Mouse (Mus musculus): ENCODE data around the gene Olfml3.

Olfml3 gene

GRCm38 (mm10) chr3:103737778-103738571, at the start of gene Olfml3:
Gene Olfml3 (minus strand): TSS chr3:103738001.
- peak; percentile 49 for DNase-seq (ENCODE audit: low spot score)

DNA sequence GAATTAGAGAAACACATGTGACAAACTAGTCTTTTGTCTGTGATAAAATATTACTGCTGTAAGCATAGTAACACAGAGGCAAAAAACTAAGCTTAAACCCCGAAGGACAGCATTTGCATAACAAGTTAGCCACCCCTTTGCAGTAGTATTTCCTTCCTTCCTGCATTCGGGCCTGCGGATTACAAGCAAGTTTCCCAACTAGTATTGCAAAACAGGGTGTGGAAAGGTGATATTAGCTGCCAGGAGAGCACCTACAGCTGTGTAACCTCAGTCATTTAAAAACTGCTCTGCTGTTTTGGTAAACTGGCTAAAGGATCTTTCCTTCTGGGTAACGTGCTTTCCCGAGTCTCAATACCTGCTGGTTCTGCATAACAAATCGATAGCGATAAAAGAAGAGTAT, 49.4 kb upstream of the Olfml3 start:
- DNase-seq (ENCODE audit: low spot score) = no peak

- no peak for DNase-seq (ENCODE audit: low spot score)
These were observed 45.2 kb upstream of the Olfml3 start for GRCm38 (mm10) chr3:103782844-103783609.

DNA sequence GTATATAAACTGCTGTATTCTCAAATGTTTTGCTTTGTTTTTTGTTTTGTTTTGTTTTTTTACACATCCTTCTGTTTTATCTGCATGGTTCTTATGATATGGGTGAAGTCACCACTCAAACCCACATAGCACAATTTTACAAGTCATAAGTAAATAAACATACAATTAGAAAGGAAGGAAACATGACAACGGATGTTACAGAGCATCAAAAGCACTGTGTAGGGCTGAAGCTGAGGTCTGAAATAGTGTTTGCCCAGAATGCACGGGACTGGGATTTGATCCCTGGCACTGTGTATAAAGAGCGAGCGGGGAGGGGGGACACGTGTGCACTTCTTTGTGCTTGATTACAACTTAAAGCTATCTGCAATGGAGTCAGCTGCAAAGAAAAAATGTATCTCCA, 43.0 kb upstream of the Olfml3 start:
- no peak for DNase-seq (ENCODE audit: low spot score)

GRCm38 (mm10) chr3:103780271-103780670, 42.5 kb upstream of the Olfml3 start:
- no peak for DNase-seq (ENCODE audit: low spot score)

GRCm38 (mm10) chr3:103779183-103779582, 41.4 kb upstream of the Olfml3 start:
- no peak for DNase-seq (ENCODE audit: low spot score)

GRCm38 (mm10) chr3:103778660-103779059, 40.9 kb upstream of the Olfml3 start:
- no peak for DNase-seq (ENCODE audit: low spot score)

DNA sequence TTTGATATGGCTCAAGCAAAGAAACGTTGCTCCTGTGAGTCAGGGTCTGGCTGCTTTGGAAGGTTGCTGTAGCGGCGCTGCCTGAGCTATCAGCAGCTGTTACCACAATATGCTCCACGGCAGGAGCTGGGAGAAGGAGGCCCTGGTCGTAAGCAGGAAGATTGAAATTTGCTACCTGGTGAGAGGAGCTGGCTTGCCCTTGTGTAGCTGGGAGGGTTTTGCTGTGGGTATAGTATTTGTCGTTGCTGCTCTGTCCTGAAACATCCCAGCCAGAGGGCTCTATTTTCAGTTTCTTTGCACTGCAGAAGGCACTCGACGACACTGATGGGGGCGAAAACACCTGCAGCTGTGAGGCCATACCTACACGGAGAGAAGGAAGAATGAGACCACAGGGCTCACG, 40.1 kb upstream of the Olfml3 start:
- no peak for DNase-seq (ENCODE audit: low spot score)

DNA sequence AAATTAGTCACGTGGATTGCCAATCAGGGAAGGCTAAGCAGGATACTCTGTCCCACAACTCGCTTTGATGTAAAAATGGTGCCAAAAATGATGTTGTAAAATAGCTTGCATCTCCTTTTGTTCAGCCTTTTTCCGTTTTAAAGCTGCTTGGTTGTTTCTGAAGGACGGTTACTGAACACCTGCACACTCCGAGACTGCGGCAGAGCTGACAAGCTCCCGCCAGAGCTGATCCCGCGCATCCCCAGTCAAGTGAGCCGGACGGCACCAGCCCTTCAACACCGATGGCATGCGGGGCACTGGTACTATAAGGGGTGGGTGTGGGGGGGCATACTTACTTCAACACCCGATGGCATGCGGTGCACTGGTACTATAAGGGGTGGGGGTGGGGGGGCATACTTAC, 36.2 kb upstream of the Olfml3 start:
- DNase-seq (ENCODE audit: low spot score) = no peak

GRCm38 (mm10) chr3:103773508-103773907, 35.7 kb upstream of the Olfml3 start:
- DNase-seq (ENCODE audit: low spot score) = no peak

GRCm38 (mm10) chr3:103772846-103773245, 35.0 kb upstream of the Olfml3 start:
- DNase-seq (ENCODE audit: low spot score) = no peak

- peak; percentile 43 for DNase-seq (ENCODE audit: low spot score)
These were observed 33.8 kb upstream of the Olfml3 start for GRCm38 (mm10) chr3:103771531-103772130.

- DNase-seq (ENCODE audit: low spot score) = no peak
These were observed 29.0 kb upstream of the Olfml3 start for GRCm38 (mm10) chr3:103766789-103767188.

DNA sequence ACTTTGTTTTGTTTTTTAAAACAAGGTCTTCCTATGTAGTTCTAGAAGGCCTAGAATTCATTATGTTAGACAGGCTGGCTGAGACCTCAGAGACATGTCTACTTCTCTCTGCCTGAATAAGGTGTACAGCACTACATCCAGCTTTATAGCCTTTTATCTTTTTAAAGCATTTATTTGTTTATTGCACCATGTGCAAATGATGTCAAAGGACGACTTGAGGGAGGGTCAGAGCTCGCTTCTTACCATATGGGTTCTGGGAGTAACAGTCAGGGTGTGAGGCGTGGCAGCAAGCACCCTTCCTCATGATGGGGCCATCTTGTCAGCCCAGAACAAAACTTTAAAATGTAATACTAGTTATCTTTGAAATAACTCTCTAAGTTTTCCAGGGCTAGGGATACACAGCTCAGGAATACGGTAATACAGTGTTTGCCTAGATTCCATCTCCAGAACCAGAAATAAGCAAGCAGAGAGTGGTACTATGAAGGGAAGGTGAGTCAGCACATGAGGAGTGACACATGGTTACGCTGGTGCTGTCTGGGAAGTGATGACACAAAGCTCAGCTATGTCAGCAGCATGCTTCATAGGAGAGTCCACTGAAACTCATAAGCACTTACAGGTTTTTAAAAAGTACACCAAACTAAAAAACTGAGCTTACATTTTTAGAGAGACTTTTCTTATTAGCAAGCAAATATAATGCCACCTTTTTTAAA, 21.6 kb upstream of the Olfml3 start:
- no peak for DNase-seq (ENCODE audit: low spot score)

DNA sequence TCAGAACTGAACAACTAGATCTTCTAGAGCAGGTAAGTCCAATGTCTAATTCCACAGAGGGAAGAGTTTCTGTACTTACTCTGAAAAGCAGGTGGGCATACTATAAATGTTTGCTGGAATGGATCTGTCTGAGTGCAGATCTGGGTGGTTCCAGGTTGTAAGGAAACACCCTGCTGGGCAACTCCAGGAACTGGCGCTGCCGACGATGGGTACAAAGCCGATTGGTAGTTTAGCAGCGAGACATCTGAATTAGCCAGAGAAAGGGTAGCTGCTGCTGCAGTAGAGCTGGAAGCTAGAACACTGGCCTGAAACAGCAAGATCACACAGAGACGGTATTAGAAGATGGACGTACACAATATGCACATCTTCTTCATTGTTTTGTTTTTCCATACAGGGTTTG, 20.7 kb upstream of the Olfml3 start:
- DNase-seq (ENCODE audit: low spot score) = no peak

DNA sequence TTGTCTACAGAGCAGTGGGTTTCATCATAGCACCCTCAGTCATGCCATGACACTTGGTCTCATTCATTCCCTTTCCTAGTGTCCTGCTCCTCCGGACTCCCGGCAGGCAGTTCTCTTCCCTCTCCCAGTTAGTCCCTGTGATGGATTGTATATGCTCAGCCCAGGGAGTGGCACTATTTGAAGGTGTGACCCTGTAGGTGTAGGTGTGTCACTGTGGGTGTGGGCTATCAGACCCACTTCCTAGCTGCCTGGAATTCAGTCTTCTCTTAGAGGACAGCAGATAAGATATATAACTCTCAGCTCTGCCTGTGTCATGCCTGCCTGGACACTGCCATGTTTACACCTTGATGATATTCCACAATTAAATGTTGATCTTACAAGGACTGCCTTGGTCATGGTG, 19.1 kb upstream of the Olfml3 start:
- no peak for DNase-seq (ENCODE audit: low spot score)

- DNase-seq (ENCODE audit: low spot score) = no peak
These were observed 17.6 kb upstream of the Olfml3 start for GRCm38 (mm10) chr3:103755351-103755750.

GRCm38 (mm10) chr3:103751558-103751957, 13.8 kb upstream of the Olfml3 start:
- DNase-seq (ENCODE audit: low spot score) = no peak

GRCm38 (mm10) chr3:103746711-103747110, 8.9 kb upstream of the Olfml3 start:
- DNase-seq (ENCODE audit: low spot score) = no peak

DNA sequence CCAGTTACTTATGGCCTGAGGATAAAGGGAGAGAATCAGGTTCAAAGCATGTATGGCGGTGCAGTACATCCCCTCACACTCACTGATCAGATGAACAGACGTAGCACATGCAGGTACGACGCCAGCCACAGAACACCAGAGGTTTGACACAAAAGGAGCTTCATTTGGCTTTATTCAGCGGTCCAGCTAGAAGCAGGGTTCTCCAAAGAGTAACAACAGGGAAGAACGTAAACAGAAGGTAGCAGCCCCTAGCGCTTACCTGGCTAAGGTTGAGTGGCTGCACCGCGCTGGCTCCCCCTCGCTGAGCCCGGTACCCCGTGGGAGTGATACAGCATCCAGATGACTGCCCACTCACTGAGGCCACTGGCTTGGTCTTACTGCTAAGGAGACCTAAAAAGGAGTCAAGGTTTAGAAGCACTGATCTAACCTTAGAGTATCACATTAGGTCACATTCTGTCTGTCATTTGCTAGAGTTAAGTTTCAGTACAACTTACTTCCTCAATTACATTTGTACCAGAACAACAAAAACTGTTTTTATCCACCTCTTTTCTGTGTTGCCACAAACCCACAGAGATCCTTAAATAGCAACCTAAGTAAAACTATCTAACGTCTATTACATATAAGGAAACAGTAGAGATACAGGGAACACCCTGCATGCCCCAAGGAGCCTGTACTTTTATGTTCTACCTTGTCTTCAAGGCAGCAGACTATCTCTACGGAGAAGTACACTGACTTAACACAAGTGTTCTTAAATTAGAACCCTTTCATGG, 7.4 kb upstream of the Olfml3 start:
- DNase-seq (ENCODE audit: low spot score) = no peak

DNA sequence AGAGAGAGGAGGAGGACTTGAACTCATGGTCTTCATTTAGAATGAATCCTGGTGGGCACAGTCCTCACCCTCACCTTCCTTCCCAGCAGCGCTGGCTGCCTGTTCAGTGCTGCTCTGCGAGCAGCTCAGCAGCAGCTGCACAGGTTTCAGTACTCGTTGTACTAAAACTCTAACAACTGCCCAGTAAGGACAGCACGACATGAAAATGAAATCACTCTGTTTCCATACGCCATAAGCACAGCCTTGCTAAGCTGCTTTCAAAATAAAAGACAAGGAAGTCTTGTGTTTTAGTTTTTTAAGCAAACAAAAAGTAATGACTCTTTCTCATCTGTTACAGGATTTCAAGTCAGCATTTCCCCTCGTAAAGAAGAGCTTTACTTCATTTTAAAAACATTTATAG, 5.4 kb upstream of the Olfml3 start:
- DNase-seq (ENCODE audit: low spot score) = no peak

DNA sequence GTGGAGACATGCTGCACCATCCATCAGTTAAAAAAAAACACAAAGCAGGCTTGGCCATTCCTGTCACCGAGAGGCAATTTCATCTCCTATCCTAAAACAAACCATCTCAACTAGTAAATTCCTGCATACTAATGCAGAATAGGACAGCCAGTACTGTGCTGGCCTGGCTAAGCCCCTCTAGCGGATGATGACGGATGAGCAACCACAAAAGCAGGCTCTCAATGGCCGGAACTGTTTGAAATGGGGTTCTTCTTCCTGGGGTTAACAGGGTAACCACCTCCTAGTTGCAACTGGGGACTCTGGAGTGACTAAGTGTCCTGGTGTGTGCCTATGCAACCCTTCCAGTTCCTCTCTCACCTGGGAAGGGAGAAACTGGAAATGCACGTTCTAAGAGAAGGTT, 2.5 kb upstream of the Olfml3 start:
- DNase-seq (ENCODE audit: low spot score) = no peak
